ENCODE assay signal across 9 mouse cellular contexts in genomic region chr12:39665448-39665847, GRCm38 (mm10).
DNase-seq lines count a peak whose midpoint lies in the region; ATAC-seq and TF ChIP-seq lines count a peak whose summit lies in the region.
"Had no signal": no experiment of that assay in that cellular context is flagged by ENCODE, and none has a peak within 500 bp of the region (broad histone marks: within the 10 kb centered on the region; RNA-seq: fewer than 3 reads in every experiment).

No protein-coding gene starts in this region.

- H3K4me2 ChIP-seq in midbrain, embryonic 16.5 days (ENCODE audit: low read length): no peak overlapping the region
- H3K4me2 ChIP-seq: stomach, embryonic 15.5 days had no signal

- TF ChIP-seq CTCF in testis, adult 2 months (IDR thresholded peaks at IDR 0.05; ENCODE audit: control insufficient read depth, insufficient read depth, insufficient replicate concordance, low read depth, low read length): peak; percentile 38; the same call in 1 of the 2 replicates

- ATAC-seq in common myeloid progenitor, adult 5-6 weeks (replicated peaks; ENCODE audit: low read depth, poor library complexity, severe bottlenecking): peak; percentile 100
- peak; percentile 92 for ATAC-seq in midbrain, embryonic 16.5 days

- 12% methylated on average over 4 of the region's 4 CpGs for WGBS in midbrain, embryonic 16.5 days

- H3K4me3 ChIP-seq in midbrain, embryonic 16.5 days (ENCODE audit: low read depth, low read length): no peak overlapping the region
- H3K4me3 ChIP-seq in testis, adult 2 months (ENCODE audit: control insufficient read depth, low read depth, low read length): no peak overlapping the region
- H3K4me3 ChIP-seq: stomach, embryonic 15.5 days had no signal

- TF ChIP-seq POLR2A in testis, adult 2 months (IDR thresholded peaks at IDR 0.05; ENCODE audit: control insufficient read depth, low read depth, low read length): no peak

- H3K9me3 ChIP-seq in midbrain, embryonic 16.5 days (replicated peaks; ENCODE audit: control insufficient read depth, low read length, poor library complexity, severe bottlenecking): no peaks in the 10 kb centered on the region
- H3K9me3 ChIP-seq: stomach, embryonic 15.5 days had no signal

- peaks cover 2% of the 10 kb centered on the region; the same call in 1 of the 2 replicates for H3K4me1 ChIP-seq in midbrain, embryonic 16.5 days (ENCODE audit: control insufficient read depth, insufficient read depth, low read length)
- H3K4me1 ChIP-seq in testis, adult 2 months (ENCODE audit: control insufficient read depth, insufficient read depth, low read length): no peaks in the 10 kb centered on the region
- H3K4me1 ChIP-seq: stomach, embryonic 15.5 days had no signal

- H3K27me3 ChIP-seq in midbrain, embryonic 16.5 days (ENCODE audit: control insufficient read depth, insufficient read depth, low read depth, low read length): no peaks in the 10 kb centered on the region
- no peaks in the 10 kb centered on the region for H3K27me3 ChIP-seq in testis, adult 2 months (ENCODE audit: control insufficient read depth, insufficient read depth, low read length)
- H3K27me3 ChIP-seq: stomach, embryonic 15.5 days had no signal

- no peaks in the 10 kb centered on the region for H3K36me3 ChIP-seq in midbrain, embryonic 16.5 days (ENCODE audit: control insufficient read depth, insufficient read depth, low read length)
- no peaks in the 10 kb centered on the region for H3K36me3 ChIP-seq in testis, adult 2 months (ENCODE audit: control insufficient read depth, insufficient read depth, low read length)
- H3K36me3 ChIP-seq: stomach, embryonic 15.5 days had no signal

- intact Hi-C loops in gastrocnemius, postnatal 14 days (cut with DNase I; ENCODE audit: low total_unique reads): loop anchor here (1.0 kb wide), 1 partner anchor 372 kb away; no protein-coding TSS in a partner anchor
- intact Hi-C loops in left cerebral cortex, postnatal 36 days (cut with DNase I): loop anchor here (1.0 to 5.0 kb wide), 2 partner anchors 67 to 374 kb away; no protein-coding TSS in a partner anchor

- no peak overlapping the region for H3K9ac ChIP-seq in midbrain, embryonic 16.5 days (ENCODE audit: low read depth, low read length)
- H3K9ac ChIP-seq: stomach, embryonic 15.5 days had no signal

- H3K27ac ChIP-seq in midbrain, embryonic 16.5 days (ENCODE audit: low read length): no peak overlapping the region
- H3K27ac ChIP-seq in testis, adult 2 months (ENCODE audit: control insufficient read depth, insufficient read depth, low read depth, low read length): no peak overlapping the region
- H3K27ac ChIP-seq: stomach, embryonic 15.5 days had no signal

- DNase-seq in B cell, adult 2 months: peak; percentile 47 to 53
- DNase-seq in ZHBTc4 (ENCODE audit: low read depth, low spot score): peak; percentile 72
- DNase-seq in gastrocnemius, postnatal 14 days: peak; percentile 46
- peak; percentile 34 for DNase-seq in kidney, adult 11 months
- peak; percentile 16 to 20 for DNase-seq in left cerebral cortex, postnatal 36 days (ENCODE audit: low spot score in 2 of 2)

Comparison
In these comparisons a context has a peak if more than half of its experiments do, and no peak if none do; other contexts are left out.
1. DNase-seq: peak in every context shown above with its lines; median percentile 72 in ZHBTc4; 50 in B cell, adult 2 months; 46 in gastrocnemius, postnatal 14 days; 34 in kidney, adult 11 months; 18 in left cerebral cortex, postnatal 36 days.